Mouse (Mus musculus) kidney, postnatal 10 days (tissue): Measurements from ENCODE around the gene Bmpr1a.
"Not testable (repeated sequence)": the region's sequence is repeated elsewhere in the genome, so short reads cannot be mapped to it uniquely, and the experiment has no call there.

Source experiments
- DNase-seq: peaks from one replicate; pipeline ENCODE4 v3.0.0; 2021; ENCODE audit warnings: mixed read lengths

Gene Bmpr1a

GRCm38 (mm10) chr14:34447659-34448058, 55.5 kb downstream of the Bmpr1a start:
- DNase-seq = no peak

GRCm38 (mm10) chr14:34446624-34447023, 56.5 kb downstream of the Bmpr1a start:
- DNase-seq = no peak

DNA sequence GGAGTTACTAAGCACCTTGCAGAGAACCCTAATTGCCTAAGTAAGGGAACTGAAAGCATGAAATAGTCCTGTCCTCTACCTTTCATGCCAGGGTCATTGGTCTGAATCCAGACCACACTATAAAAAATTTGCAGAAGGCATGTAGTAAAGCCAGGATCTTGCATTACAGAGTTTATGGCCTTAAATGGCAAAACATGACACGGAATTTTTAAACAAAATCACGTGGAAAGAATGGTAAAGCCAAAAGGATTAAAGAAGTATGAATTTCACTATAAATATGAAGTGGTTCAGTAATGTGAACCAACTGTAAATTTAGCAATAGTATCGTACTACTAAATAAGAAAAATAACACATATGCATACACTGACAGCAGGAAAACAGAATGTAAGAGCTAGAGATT, 57.8 kb downstream of the Bmpr1a start:
- no peak for DNase-seq

DNA sequence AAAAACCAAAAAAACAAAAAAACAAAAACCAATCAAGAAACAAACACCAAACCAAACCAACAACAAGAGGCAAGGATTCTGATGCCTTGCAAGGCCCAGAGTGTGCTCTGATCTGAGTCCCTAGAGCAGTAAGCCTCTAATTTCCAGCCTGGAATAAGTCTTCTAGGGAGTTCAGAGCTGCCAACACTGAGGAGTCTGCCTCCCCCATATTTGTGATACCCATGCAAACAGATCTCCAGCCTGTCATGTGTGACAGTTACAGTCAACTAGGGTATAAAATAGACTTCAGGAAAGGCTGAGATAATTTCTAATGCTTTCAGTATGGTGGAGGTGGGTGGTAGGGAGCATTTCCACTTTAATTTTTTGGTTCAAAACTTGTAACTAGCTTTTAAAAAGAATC, 58.2 kb downstream of the Bmpr1a start:
- DNase-seq = no peak

DNA sequence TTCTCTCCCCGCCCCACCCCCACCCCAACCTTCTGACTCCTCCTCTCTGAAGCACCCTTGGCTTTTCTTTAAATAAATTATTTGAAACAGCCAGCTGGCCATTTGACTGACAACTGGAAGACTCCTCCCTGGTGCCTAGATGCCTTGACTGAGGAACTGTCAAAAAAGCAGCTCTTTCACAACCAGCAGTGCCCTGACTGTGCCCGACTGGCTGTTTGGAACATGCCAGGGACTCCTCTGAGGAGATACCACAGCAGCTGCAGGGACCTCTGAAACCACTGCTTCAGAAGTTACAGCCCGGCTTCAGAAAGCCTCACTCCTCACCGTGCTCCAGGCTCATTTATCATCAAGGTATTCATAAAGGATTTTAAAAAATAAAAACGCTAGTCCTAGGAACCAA, 58.8 kb downstream of the Bmpr1a start:
- no peak for DNase-seq

GRCm38 (mm10) chr14:34442531-34442930, 60.6 kb downstream of the Bmpr1a start:
- no peak for DNase-seq

- no peak for DNase-seq
Measured at GRCm38 (mm10) chr14:34440526-34441066, 62.5 kb downstream of the Bmpr1a start.

- DNase-seq = no peak
Measured at GRCm38 (mm10) chr14:34429069-34429468, 74.1 kb downstream of the Bmpr1a start.

DNA sequence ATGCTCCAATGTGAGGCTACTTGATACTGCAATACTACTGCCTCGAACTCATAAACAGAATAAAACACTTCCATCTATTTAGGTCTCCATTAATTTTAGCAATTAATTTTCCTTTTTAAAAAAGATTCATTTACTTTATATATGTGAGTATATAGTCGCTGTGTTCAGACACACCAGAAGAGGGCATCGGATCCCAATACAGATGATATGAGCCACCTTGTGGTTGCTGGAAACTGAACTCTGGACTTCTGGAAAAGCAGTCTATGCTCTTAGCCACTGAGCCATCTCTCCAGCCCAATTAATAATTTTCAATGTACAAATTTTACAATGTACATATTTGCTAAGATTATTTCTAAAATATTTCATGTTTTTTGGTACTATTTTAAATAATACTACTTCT, 74.9 kb downstream of the Bmpr1a start:
- DNase-seq = no peak

DNA sequence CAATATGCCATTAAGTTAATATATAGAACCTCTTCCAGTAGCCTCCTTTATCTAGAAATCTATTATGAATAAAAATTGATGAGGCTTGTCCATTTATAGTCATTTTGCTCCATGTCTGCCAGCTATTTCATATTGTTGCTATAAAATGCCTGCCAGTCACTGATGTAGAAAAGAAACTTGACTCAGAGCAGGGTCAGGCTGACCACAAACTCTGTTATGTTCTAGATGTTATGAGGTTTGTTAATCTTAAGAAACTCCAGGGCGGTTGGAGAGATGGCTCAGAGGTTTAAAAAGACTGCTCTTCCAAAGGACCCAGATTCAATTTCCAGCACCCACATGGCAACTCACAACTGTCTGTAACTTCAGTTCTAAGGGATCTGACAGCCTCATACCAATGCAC, 82.1 kb downstream of the Bmpr1a start:
- DNase-seq = no peak

- DNase-seq = no peak
Measured at GRCm38 (mm10) chr14:34417501-34417900, 85.6 kb downstream of the Bmpr1a start.

- not testable (repeated sequence) for DNase-seq
Measured at GRCm38 (mm10) chr14:34416946-34417345, 86.2 kb downstream of the Bmpr1a start.

- no peak for DNase-seq
Measured at GRCm38 (mm10) chr14:34412164-34412896, 90.8 kb downstream of the Bmpr1a start.

GRCm38 (mm10) chr14:34410716-34411115, 92.4 kb downstream of the Bmpr1a start:
- no peak for DNase-seq

- DNase-seq = no peak
Measured at GRCm38 (mm10) chr14:34403424-34403823, 99.7 kb downstream of the Bmpr1a start.

- DNase-seq = no peak
Measured at GRCm38 (mm10) chr14:34402871-34403270, 100.3 kb downstream of the Bmpr1a start.

GRCm38 (mm10) chr14:34401135-34401534, 102.0 kb downstream of the Bmpr1a start:
- DNase-seq = peak; percentile 89

DNA sequence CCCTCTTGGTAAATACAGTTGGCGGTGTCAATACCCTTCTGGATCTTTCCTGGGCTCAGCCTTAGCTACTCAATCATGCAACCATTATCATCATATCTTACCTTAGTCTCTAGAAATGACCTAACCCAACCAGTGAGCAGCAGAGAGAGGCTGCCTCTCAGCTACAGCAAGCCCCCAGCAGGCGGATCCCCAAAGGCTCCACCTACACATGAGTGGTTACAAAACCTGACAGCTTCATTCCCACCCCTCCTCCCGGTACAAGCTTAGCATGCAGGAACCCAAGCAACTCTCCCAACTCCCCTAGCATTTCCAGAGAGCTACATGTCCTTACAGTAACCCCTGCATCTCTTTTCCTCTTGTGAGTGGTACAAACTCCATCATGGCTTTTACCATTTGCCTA, 103.1 kb downstream of the Bmpr1a start:
- no peak for DNase-seq

- DNase-seq = no peak
Measured at GRCm38 (mm10) chr14:34399301-34399700, 103.8 kb downstream of the Bmpr1a start.

DNA sequence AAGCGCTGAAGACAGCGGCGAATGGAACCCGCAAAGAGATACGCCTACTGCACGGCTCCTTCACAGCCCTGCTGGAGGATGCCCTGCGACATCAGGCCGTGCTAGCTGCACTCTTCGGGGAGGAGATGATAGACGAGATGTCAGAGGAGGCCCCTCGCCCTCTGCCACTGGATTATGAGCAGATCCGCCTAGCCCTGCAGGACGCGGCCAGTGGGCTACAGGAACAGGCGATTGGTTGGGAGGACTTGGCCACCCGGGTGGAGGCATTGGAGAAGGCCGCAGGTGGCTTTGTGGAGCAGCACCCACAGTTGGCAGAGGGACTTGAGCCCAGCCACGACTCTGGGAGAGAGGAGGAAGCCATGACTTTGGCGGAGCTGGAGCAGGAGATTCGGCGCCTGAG, 104.2 kb downstream of the Bmpr1a start:
- no peak for DNase-seq

- no peak for DNase-seq
Measured at GRCm38 (mm10) chr14:34397871-34398270, 105.3 kb downstream of the Bmpr1a start.

GRCm38 (mm10) chr14:34393295-34393694, 109.8 kb downstream of the Bmpr1a start:
- no peak for DNase-seq

- no peak for DNase-seq
Measured at GRCm38 (mm10) chr14:34382921-34383704, 120.0 kb downstream of the Bmpr1a start.
